Mouse (Mus musculus) thymus, adult 2 months (tissue): Measurements from ENCODE around the gene Olfr522.

ENCODE experiments used
- CTCF ChIP-seq: fragments of 200-500 bp; IDR thresholded peaks from 2 replicates; pipeline ENCODE4 v1.5.1; 2012; ENCODE audit warnings: mild to moderate bottlenecking, control low read depth, low read length, moderate library complexity, borderline replicate concordance; ENCODE audit not compliant: control insufficient read depth, poor library complexity, insufficient read depth; ENCODE audit errors: extremely low read depth
- POLR2A ChIP-seq: fragments of 200-500 bp; IDR thresholded peaks from 2 replicates; pipeline ENCODE4 v1.6.1; 2012; ENCODE audit warnings: mild to moderate bottlenecking, low read length, control low read depth, moderate library complexity; ENCODE audit not compliant: control insufficient read depth, poor library complexity, insufficient read depth; ENCODE audit errors: extremely low read depth

DNA sequence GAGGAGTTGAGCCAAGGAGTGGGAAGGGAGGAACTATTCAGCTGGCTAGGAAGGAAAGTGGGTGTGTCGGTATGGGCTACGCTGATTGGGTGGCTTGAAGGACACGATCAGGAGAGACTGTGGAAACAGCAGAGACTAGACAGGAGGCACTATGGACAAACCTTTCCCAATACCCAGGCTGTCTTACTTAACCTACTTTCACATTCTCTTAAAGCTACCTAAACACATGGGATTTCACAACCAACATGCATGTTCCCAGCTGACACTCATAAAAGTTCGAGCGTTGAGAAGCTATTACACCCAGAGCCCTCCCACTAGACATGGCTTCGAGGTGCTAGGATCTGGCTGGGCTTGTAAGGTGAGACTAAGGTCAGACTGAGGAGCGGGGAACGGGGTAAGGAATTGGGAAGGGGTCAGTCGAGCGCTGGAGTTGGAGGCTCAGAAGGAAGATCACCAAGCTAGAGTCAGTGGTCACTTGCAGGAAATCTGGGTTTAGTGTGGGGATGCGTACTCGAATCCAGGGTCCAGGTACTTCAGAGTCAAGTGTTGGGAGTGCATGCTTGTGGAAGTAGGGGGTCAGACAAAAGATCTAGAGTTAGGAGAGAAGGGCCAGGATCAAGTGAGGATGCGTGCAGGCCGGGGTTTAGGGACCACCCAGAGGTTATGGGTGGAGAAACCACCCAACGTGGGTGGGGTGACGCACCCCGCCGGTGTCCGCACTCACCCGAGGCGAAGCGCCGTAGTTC, 48.8 kb downstream of the Olfr522 start, which contains the start of gene Paox:
- 0 out of 2 replicates have a peak, but pooled peaks have one; percentile 6 for TF ChIP-seq CTCF
- no peak for TF ChIP-seq POLR2A
